Mouse (Mus musculus) kidney, adult 2 months (tissue): ENCODE data around the gene Tmem176a.

Experiments used
- CTCF ChIP-seq: fragments of 200-500 bp; conservative IDR thresholded peaks from 2 replicates; pipeline ENCODE4 v1.5.1; 2011; ENCODE audit warnings: low read depth, mild to moderate bottlenecking, control low read depth, low read length, moderate library complexity, mixed read lengths; ENCODE audit not compliant: insufficient read depth, insufficient read length
- POLR2A ChIP-seq: fragments of 200-500 bp; IDR thresholded peaks from one replicate; pipeline ENCODE4 v1.6.1; 2011; ENCODE audit warnings: low read depth, low read length, control low read depth

- no peak for TF ChIP-seq POLR2A
- TF ChIP-seq CTCF, result no peak
Observed at GRCm38 (mm10) chr6:48864181-48864580, 23.5 kb downstream of the Tmem176a start.
